Mouse (Mus musculus): ENCODE results near the gene Snta1. TPM values are rescaled to one million over a fixed set of nuclear protein-coding genes. Genes with fewer than 3 reads are reported as not detected.
A peak's percentile ranks its signal among the peaks of the same experiment; 100 is the strongest.

Gene Snta1
- polyA plus RNA-seq, 1 experiment from 2014 or later: 4.0 TPM

DNA sequence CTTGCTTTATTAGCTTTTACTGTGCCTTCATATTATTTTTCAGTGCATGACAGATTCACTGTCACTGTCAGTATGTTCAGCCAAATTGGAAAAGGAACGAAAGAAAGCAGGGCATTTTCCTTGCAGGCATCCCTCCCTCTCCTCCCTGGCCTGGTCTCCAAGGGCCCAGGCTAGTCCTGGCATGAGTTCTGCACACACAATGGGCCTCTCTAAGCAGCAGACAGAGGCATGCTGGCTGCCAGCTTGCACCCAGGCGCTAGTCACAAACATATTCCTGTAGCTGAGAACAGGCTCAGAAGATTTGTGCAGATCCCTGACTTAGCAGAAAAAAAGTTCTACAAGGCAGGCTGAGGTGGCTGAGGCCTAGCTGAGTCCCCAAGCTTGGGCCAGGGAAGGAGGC lies 8.6 kb downstream of the Snta1 start:
- WGBS: 85% methylated on average over 2 of the region's 2 CpGs
- 0 out of 2 replicates have a peak overlapping the region, but pooled peaks have one; percentile 37 for H3K27ac ChIP-seq (replicated peaks; ENCODE audit: low read depth, low read length)
- ATAC-seq (ENCODE audit: low FRiP score, low TSS enrichment): no peak

DNA sequence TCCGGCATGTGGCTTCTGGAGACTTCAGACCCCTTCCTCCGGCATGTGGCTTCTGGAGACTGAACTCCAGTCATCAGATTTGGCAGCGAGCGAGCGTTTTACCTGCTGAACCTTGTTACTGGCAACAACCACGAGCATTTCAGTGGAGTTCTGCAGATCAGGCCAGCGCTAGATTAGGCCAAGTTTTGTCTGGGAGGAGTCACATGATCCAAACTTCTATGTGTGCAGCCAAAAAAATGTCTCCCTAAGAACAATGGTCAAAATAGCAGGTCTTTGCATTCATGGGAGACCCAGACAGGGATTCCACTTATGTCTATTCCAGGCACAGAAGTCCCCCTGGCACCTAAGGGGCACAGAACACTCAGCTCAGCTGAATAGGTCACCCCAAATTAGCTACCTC lies 9.6 kb downstream of the Snta1 start:
- H3K27ac ChIP-seq (replicated peaks; ENCODE audit: low read depth, low read length): no peak overlapping the region
- no peak for DNase-seq
- 88% methylated on average over 7 of the region's 7 CpGs for WGBS

More for the DNA sequence above, 8.6 kb downstream of the Snta1 start:
- H3K4me3 ChIP-seq (replicated peaks; ENCODE audit: low read depth, low read length): no peak overlapping the region
- 0 out of 2 replicates have a peak, but pooled peaks cover 4% of the 10 kb centered on the region for H3K4me1 ChIP-seq (ENCODE audit: control insufficient read depth, insufficient read depth, low read length)
- H3K27me3 ChIP-seq (ENCODE audit: control insufficient read depth, insufficient read depth, low read length): no peaks in the 10 kb centered on the region
- H3K4me2 ChIP-seq (ENCODE audit: low read length): no peak overlapping the region
- peak; percentile 41 for DNase-seq
- H3K36me3 ChIP-seq (ENCODE audit: control insufficient read depth, insufficient read depth, low read length): no peaks in the 10 kb centered on the region
- no peaks in the 10 kb centered on the region for H3K9me3 ChIP-seq (ENCODE audit: control insufficient read depth, low read length)
- H3K9ac ChIP-seq (replicated peaks; ENCODE audit: low read length): no peak overlapping the region

DNA sequence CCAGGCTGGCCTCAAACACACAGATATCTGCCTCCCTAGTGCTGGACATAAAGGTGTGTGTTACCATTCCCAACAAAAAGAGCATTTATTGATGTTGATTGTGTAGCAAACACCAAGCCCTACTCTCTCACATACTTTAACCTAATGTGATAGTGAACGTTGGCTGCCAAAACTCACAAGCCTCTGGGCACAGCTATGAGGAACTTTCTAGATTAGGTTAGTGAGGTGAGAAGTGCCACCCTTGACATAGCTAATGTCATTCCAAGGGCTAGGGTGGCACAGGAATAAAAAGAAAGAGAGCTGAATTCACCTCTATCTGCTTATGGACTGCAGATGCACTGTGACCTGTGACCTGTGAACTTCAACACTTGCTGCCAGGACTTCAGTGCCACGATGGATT lies 11.4 kb downstream of the Snta1 start:
- no peak overlapping the region for H3K4me2 ChIP-seq (ENCODE audit: low read length)
- ATAC-seq (ENCODE audit: low FRiP score, low TSS enrichment): no peak
- 85% methylated on average over 2 of the region's 2 CpGs for WGBS

More for the DNA sequence above, 9.6 kb downstream of the Snta1 start:
- Histone ChIP-seq H3K27me3 (ENCODE audit: control insufficient read depth, insufficient read depth, low read length) (no peaks in the 10 kb centered on the region), H3K9me3 (ENCODE audit: control insufficient read depth, low read length) (no peaks in the 10 kb centered on the region), H3K36me3 (ENCODE audit: control insufficient read depth, insufficient read depth, low read length) (no peaks in the 10 kb centered on the region), H3K4me2 (ENCODE audit: low read length) (no peak overlapping the region), H3K9ac (replicated peaks; ENCODE audit: low read length) (no peak overlapping the region), H3K4me3 (replicated peaks; ENCODE audit: low read depth, low read length) (no peak overlapping the region), H3K4me1 (ENCODE audit: control insufficient read depth, insufficient read depth, low read length) (0 out of 2 replicates have a peak, but pooled peaks cover 4% of the 10 kb centered on the region)
- ATAC-seq (ENCODE audit: low FRiP score, low TSS enrichment): no peak

DNA sequence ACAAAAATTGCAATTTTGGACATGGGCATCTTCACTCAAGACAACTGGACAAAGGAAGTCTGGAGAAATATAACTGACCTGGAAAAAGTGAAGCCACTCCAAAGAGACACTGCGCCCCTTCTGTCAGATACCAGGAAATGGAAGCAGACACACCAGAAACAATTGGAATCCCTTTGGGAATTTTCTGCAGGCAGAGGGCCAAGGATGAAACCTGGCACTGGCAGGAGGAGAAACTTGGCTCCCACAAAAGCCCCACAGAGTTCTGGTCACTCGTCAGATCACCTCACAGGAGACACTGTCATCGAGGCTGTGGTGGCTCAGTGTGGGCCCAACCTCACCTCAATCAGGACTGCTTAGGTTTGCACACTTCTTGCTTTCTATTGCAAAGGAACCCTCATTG lies 13.3 kb downstream of the Snta1 start:
- Histone ChIP-seq H3K4me1 (ENCODE audit: control insufficient read depth, insufficient read depth, low read length) (no peaks in the 10 kb centered on the region), H3K9ac (replicated peaks; ENCODE audit: low read length) (no peak overlapping the region), H3K9me3 (ENCODE audit: control insufficient read depth, low read length) (no peaks in the 10 kb centered on the region), H3K27ac (replicated peaks; ENCODE audit: low read depth, low read length) (no peak overlapping the region), H3K4me3 (replicated peaks; ENCODE audit: low read depth, low read length) (no peak overlapping the region), H3K4me2 (ENCODE audit: low read length) (no peak overlapping the region), H3K27me3 (ENCODE audit: control insufficient read depth, insufficient read depth, low read length) (no peaks in the 10 kb centered on the region), H3K36me3 (ENCODE audit: control insufficient read depth, insufficient read depth, low read length) (no peaks in the 10 kb centered on the region)
- WGBS: 79% methylated on average over 3 of the region's 3 CpGs
- DNase-seq: no peak
- ATAC-seq (ENCODE audit: low FRiP score, low TSS enrichment): no peak

More for the DNA sequence above, 11.4 kb downstream of the Snta1 start:
- Histone ChIP-seq H3K9me3 (ENCODE audit: control insufficient read depth, low read length) (no peaks in the 10 kb centered on the region), H3K27me3 (ENCODE audit: control insufficient read depth, insufficient read depth, low read length) (no peaks in the 10 kb centered on the region), H3K4me3 (replicated peaks; ENCODE audit: low read depth, low read length) (no peak overlapping the region), H3K4me1 (ENCODE audit: control insufficient read depth, insufficient read depth, low read length) (no peaks in the 10 kb centered on the region), H3K9ac (replicated peaks; ENCODE audit: low read length) (no peak overlapping the region), H3K36me3 (ENCODE audit: control insufficient read depth, insufficient read depth, low read length) (no peaks in the 10 kb centered on the region), H3K27ac (replicated peaks; ENCODE audit: low read depth, low read length) (no peak overlapping the region)
- DNase-seq: no peak

DNA sequence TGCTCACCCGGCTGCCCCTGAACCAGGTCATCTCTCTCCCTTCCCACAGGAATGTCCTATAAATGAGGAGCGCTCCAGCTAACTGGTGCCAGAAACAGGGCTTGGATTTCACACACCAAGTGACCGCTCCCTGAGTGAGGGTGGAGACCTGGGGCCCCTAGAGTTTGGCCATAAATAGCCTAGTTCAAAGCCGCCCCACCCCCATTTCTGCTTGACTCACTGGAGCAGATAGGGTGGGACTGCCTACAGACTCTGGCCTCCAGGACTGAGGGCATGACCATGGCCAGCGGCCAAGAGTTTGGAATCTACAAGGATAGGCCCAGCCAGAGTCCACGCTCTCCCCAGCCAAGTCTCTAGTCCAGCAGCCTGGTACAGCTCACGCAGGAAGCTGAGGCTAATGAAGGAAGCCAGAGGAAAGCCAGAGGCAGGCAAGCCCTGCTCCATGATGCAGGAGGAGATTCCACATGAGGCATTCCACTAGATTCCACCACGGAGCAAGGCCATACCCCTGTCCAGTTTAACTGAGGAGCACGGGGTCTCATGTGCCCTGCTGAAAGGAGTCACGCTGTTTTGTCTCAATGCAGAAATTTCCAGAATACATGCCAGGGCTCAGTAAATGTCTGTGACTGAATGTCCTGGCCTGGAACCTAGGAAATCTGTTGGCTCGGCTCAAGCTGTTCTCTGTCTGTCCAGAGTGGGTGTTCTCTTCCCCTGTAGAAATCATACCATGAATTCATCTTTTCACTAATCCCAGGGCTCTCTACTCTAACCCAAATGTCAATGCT lies 17.5 kb downstream of the Snta1 start:
- WGBS: 86% methylated on average over 11 of the region's 11 CpGs
- Histone ChIP-seq H3K36me3 (ENCODE audit: control insufficient read depth, insufficient read depth, low read length) (no peaks in the 10 kb centered on the region), H3K9ac (replicated peaks; ENCODE audit: low read length) (no peak overlapping the region), H3K27ac (replicated peaks; ENCODE audit: low read depth, low read length) (no peak overlapping the region), H3K4me3 (replicated peaks; ENCODE audit: low read depth, low read length) (no peak overlapping the region), H3K4me1 (ENCODE audit: control insufficient read depth, insufficient read depth, low read length) (no peaks in the 10 kb centered on the region), H3K27me3 (ENCODE audit: control insufficient read depth, insufficient read depth, low read length) (no peaks in the 10 kb centered on the region), H3K4me2 (ENCODE audit: low read length) (no peak overlapping the region), H3K9me3 (ENCODE audit: control insufficient read depth, low read length) (no peaks in the 10 kb centered on the region)
- ATAC-seq (ENCODE audit: low FRiP score, low TSS enrichment): no peak
- DNase-seq: no peak

DNA sequence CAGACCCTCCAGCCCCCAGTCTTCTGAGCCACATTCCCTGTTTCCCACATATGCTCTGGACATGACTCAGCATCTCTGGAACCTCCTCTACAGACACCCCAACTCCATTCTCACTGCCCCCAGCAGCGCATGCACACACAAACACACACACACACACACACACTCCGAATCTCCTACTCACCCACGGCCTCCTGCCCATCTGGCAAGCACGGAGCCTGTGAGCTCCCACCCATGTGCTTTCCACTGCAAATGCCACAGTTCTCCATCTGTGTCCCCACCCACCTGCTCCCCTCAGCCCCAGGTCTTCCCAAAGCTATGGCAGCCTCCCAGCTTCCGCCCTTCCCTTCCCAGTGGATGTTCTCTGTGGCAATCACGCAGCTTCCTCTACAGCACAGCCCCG lies 28.8 kb downstream of the Snta1 start:
- H3K36me3 ChIP-seq (ENCODE audit: control insufficient read depth, insufficient read depth, low read length): no peaks in the 10 kb centered on the region
- H3K4me1 ChIP-seq (ENCODE audit: control insufficient read depth, insufficient read depth, low read length): no peaks in the 10 kb centered on the region
- no peak overlapping the region for H3K9ac ChIP-seq (replicated peaks; ENCODE audit: low read length)
- WGBS: 89% methylated on average over 7 of the region's 7 CpGs
- no peak for ATAC-seq (ENCODE audit: low FRiP score, low TSS enrichment)
- H3K9me3 ChIP-seq (ENCODE audit: control insufficient read depth, low read length): no peaks in the 10 kb centered on the region
- no peak overlapping the region for H3K27ac ChIP-seq (replicated peaks; ENCODE audit: low read depth, low read length)
- no peak for DNase-seq
- H3K27me3 ChIP-seq (ENCODE audit: control insufficient read depth, insufficient read depth, low read length): no peaks in the 10 kb centered on the region
- no peak overlapping the region for H3K4me3 ChIP-seq (replicated peaks; ENCODE audit: low read depth, low read length)
- H3K4me2 ChIP-seq (ENCODE audit: low read length): no peak overlapping the region

DNA sequence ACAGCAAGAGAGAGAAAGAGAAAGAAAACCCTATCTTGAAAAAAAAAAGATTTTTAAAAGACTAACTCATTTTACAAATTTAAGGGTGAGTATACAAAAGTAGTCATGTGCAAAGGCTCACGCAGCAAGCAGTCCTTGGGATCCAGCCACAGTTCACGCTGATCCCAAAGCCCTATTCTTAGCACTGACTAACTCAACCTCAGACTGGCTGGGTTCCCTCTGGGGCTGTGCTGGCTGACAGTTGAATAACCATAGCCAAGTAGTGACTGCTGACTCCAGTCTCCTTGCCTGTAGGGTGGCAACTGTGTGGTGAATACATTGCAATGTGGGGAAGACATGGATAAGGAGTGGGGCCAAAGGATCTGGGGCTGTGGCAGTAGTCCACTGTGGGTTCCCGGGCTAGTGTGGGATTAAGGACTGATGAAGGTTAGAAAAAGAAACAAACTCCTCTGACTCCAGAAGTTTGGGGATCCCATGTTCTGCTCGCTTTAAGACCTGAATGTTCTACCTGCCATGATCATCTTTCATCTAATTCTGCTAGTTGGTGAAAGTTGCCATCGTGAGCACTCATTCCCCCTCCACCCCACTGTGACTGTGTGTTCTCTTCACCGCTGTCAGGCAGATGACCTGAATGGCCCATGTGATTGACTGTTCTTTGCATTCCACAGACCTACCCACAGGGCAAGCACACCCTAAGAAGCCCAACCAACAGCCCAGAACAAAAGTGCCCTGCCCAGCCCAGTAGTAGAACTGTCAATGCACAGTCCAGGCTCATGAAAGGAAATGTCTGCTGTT lies 32.9 kb downstream of the Snta1 start:
- ATAC-seq (ENCODE audit: low FRiP score, low TSS enrichment): no peak
- 87% methylated on average over 6 of the region's 6 CpGs for WGBS
- H3K4me3 ChIP-seq (replicated peaks; ENCODE audit: low read depth, low read length): no peak overlapping the region

DNA sequence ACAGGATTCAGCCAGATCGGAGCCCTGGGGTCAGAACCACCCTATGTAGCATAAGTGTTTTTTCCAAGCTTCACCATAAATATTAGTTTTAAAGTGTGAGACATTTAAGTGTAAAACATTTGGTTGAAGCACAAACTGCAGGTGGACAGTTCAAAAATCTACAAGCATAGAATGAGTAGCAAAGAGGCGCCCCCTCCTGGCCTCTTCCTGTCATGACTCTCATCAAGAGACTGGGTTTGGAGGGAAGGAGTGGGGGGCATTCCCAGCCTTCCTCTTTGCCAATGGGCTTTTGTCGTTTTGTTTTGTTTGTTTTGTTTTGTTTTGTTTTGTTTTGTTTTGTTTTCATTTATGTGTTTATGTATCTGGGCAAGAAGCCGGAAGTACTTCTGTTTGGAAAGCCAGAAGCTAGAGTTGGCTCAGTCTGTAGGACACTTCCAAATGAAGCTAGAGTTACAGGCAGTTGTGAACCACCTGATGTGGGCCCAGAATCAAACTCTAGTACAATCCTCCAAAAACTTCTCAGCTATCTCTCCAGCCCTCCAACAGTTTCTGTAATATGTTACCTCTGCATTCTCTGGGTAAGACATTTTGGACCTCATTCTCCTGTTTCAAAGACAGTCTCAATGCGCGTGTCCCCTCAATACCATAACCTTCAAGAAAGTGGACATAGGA lies 33.8 kb downstream of the Snta1 start:
- Histone ChIP-seq H3K9me3 (ENCODE audit: control insufficient read depth, low read length) (no peaks in the 10 kb centered on the region), H3K4me1 (ENCODE audit: control insufficient read depth, insufficient read depth, low read length) (peaks cover 5% of the 10 kb centered on the region; the same call in 1 of the 2 replicates), H3K27ac (replicated peaks; ENCODE audit: low read depth, low read length) (no peak overlapping the region), H3K9ac (replicated peaks; ENCODE audit: low read length) (no peak overlapping the region), H3K27me3 (ENCODE audit: control insufficient read depth, insufficient read depth, low read length) (no peaks in the 10 kb centered on the region), H3K4me2 (ENCODE audit: low read length) (no peak overlapping the region), H3K4me3 (replicated peaks; ENCODE audit: low read depth, low read length) (no peak overlapping the region), H3K36me3 (ENCODE audit: control insufficient read depth, insufficient read depth, low read length) (no peaks in the 10 kb centered on the region)
- WGBS: 60% methylated on average over 6 of the region's 6 CpGs
- no peak for ATAC-seq (ENCODE audit: low FRiP score, low TSS enrichment)
- DNase-seq: peak; percentile 81

More for the DNA sequence above, 32.9 kb downstream of the Snta1 start:
- H3K4me1 ChIP-seq (ENCODE audit: control insufficient read depth, insufficient read depth, low read length): peaks cover 5% of the 10 kb centered on the region; the same call in 1 of the 2 replicates
- H3K9me3 ChIP-seq (ENCODE audit: control insufficient read depth, low read length): no peaks in the 10 kb centered on the region
- no peak overlapping the region for H3K9ac ChIP-seq (replicated peaks; ENCODE audit: low read length)
- H3K27me3 ChIP-seq (ENCODE audit: control insufficient read depth, insufficient read depth, low read length): no peaks in the 10 kb centered on the region
- no peak overlapping the region for H3K4me2 ChIP-seq (ENCODE audit: low read length)
- H3K27ac ChIP-seq (replicated peaks; ENCODE audit: low read depth, low read length): no peak overlapping the region
- DNase-seq: no peak
- no peaks in the 10 kb centered on the region for H3K36me3 ChIP-seq (ENCODE audit: control insufficient read depth, insufficient read depth, low read length)

Data from midbrain, embryonic 14.5 days (tissue).